Mouse (Mus musculus): ENCODE results near the gene Otop2. TPM values are rescaled to one million over a fixed set of nuclear protein-coding genes. Genes with fewer than 3 reads are reported as not detected.
A peak's percentile ranks its signal among the peaks of the same experiment; 100 is the strongest.

Gene Otop2
- total RNA-seq (2014; rRNA removed; ENCODE audit: low replicate concordance): 0.12 TPM in 1 of 2 replicates, not detected in the other
- polyA plus RNA-seq (2015; fragmentation: Nextera tagmentation; extraction: Ambion mirVana): not detected in 2 replicates

DNA sequence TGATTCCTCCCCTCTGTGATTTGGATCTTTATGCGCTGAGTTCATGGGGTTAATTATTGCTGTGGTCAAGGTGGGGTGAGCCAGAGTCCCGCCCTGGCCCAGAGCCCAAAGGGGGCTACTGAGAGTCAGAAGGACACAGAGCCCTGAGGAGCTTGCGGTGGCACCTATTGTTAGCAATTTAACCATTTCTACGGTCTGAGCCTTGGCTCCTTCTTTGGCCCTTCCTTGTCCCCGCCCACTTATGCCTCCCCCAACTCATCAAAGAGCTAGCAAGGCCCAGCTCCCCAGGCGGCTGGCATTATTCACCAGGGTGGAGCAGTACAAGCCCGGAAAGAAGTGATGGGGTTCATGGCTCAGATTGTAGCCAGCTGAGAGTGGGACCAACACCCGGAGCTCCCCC, at the start of gene Otop2:
Otop2 (plus strand) TSS at position 301 of the 400 bp plus-strand sequence.
- TF ChIP-seq CTCF (IDR thresholded peaks at IDR 0.05; ENCODE audit: low read depth) (no peak), EP300 (IDR thresholded peaks at IDR 0.05; ENCODE audit: low read depth) (no peak)
- WGBS: 51% methylated on average over 8 of the region's 8 CpGs
- no peak for DNase-seq (ENCODE audit: low spot score)
- Histone ChIP-seq H3K9ac (replicated peaks; ENCODE audit: low read depth, low read length) (no peak within 1 kb of the TSS), H3K27me3 (ENCODE audit: control insufficient read depth, insufficient read depth, low read length) (no peaks in the 10 kb centered on the region), H3K4me2 (ENCODE audit: low read depth, low read length) (no peak within 1 kb of the TSS), H3K4me1 (ENCODE audit: control insufficient read depth, insufficient read depth) (0 out of 2 replicates have a peak, but pooled peaks cover 6% of the 10 kb centered on the region), H3K27ac (ENCODE audit: low read depth) (no peak within 1 kb of the TSS), H3K9me3 (replicated peaks; ENCODE audit: control insufficient read depth, low read length) (no peaks in the 10 kb centered on the region), H3K4me3 (ENCODE audit: low read depth, low read length) (no peak within 1 kb of the TSS), H3K36me3 (replicated peaks; ENCODE audit: control insufficient read depth, insufficient read depth, low read length) (no peaks in the 10 kb centered on the region)
- no peak for ATAC-seq (ENCODE audit: insufficient read depth, low read depth)

DNA sequence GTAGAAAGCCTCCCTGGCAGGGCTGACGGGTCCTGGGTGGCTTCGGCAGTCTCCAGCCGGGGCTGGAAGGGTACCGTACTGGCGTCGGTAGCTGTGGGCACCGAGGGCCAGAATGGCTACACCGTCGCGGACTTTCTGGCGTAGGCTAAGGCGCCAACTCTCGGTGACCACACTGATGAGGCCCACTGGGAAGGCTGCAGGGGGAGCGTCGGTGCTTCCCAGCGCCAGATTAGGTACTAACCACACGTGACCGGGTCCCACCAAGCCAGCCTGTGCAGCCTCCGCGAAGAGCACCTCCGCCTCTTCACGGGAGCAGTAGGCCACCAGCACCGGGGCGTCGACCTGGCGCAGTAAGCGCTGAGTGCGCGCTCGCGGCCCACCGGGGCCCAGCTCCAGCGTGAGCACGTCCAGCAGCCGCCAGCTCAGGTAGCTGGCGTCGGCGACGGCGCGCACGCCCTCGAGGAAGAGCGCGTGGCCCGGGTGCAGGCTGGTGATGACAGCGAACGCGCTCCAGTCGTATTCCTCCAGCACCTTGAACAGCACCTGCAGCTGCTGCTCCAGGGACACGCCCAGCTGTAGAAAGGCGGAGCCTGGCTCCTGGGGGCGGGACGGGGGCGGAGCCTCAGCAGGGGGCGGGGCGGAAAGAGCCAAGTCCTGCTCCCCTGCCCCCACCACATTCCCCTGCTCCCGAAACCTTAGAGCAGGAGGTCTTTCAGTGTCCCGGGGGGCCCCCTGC, 49.0 kb upstream of the Otop2 start:
- no peaks in the 10 kb centered on the region for H3K9me3 ChIP-seq (replicated peaks; ENCODE audit: control insufficient read depth, low read length)
- TF ChIP-seq CTCF (IDR thresholded peaks at IDR 0.05; ENCODE audit: low read depth) (no peak), EP300 (IDR thresholded peaks at IDR 0.05; ENCODE audit: low read depth) (no peak)
- ATAC-seq (ENCODE audit: insufficient read depth, low read depth) (no peak), DNase-seq (ENCODE audit: low spot score) (no peak)
- H3K27ac ChIP-seq (ENCODE audit: low read depth): no peak overlapping the region
- no peaks in the 10 kb centered on the region for H3K4me1 ChIP-seq (ENCODE audit: control insufficient read depth, insufficient read depth)
- peak overlapping the region; percentile 7; the same call in 1 of the 2 replicates for H3K4me3 ChIP-seq (ENCODE audit: low read depth, low read length)
- peak overlapping the region; percentile 7; the same call in 1 of the 2 replicates for H3K4me2 ChIP-seq (ENCODE audit: low read depth, low read length)
- no peak overlapping the region for H3K9ac ChIP-seq (replicated peaks; ENCODE audit: low read depth, low read length)
- no peaks in the 10 kb centered on the region for H3K36me3 ChIP-seq (replicated peaks; ENCODE audit: control insufficient read depth, insufficient read depth, low read length)
- WGBS: 17% methylated on average over 57 of the region's 59 CpGs
- H3K27me3 ChIP-seq (ENCODE audit: control insufficient read depth, insufficient read depth, low read length): peaks cover 96% of the 10 kb centered on the region

DNA sequence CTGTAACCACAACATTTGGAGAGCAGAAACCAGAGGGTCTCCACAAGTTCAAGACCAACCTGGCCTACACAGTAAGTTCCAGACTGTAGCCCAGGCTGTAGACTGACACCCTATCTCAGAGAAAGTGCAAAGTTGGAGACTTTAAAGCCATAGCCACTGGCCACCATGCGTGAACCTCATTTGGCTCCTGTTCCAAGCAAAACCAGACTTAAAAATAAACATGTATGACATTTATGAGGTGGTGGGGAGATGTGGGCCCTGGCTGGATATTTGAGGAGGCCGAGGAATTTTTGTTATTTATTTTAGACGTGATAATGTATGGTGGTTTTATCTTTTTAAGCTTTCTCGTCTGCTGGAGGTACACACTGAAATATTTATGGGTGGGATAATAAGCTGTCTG, 47.8 kb upstream of the Otop2 start:
- 59% methylated on average over 4 of the region's 4 CpGs for WGBS
- Histone ChIP-seq H3K9ac (replicated peaks; ENCODE audit: low read depth, low read length) (no peak overlapping the region), H3K27ac (ENCODE audit: low read depth) (no peak overlapping the region), H3K4me2 (ENCODE audit: low read depth, low read length) (no peak overlapping the region), H3K4me3 (ENCODE audit: low read depth, low read length) (no peak overlapping the region), H3K9me3 (replicated peaks; ENCODE audit: control insufficient read depth, low read length) (no peaks in the 10 kb centered on the region), H3K4me1 (ENCODE audit: control insufficient read depth, insufficient read depth) (no peaks in the 10 kb centered on the region), H3K27me3 (ENCODE audit: control insufficient read depth, insufficient read depth, low read length) (peaks cover 98% of the 10 kb centered on the region), H3K36me3 (replicated peaks; ENCODE audit: control insufficient read depth, insufficient read depth, low read length) (no peaks in the 10 kb centered on the region)
- no peak for TF ChIP-seq EP300 (IDR thresholded peaks at IDR 0.05; ENCODE audit: low read depth)
- no peak for TF ChIP-seq CTCF (IDR thresholded peaks at IDR 0.05; ENCODE audit: low read depth)
- DNase-seq (ENCODE audit: low spot score) (no peak), ATAC-seq (ENCODE audit: insufficient read depth, low read depth) (no peak)

DNA sequence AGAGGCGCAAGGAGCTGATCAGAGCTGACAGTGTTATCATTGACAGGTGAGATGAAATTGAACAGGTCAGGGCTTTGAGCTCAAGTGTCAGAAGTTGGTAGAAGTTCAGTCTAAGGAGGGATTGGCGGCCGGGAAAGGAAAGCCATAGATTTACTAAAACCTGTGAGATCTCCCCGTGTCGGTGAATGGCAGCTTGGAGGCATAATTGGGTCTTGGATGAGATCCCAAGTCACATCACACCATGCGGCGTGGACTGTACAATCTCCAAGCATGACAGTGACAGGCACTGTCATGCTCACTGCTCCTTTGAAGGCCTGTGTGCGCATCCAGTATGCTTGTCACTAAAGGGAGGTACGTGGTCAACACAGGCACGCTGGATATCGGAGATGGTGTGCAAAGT, 44.0 kb upstream of the Otop2 start:
- H3K36me3 ChIP-seq (replicated peaks; ENCODE audit: control insufficient read depth, insufficient read depth, low read length): no peaks in the 10 kb centered on the region

DNA sequence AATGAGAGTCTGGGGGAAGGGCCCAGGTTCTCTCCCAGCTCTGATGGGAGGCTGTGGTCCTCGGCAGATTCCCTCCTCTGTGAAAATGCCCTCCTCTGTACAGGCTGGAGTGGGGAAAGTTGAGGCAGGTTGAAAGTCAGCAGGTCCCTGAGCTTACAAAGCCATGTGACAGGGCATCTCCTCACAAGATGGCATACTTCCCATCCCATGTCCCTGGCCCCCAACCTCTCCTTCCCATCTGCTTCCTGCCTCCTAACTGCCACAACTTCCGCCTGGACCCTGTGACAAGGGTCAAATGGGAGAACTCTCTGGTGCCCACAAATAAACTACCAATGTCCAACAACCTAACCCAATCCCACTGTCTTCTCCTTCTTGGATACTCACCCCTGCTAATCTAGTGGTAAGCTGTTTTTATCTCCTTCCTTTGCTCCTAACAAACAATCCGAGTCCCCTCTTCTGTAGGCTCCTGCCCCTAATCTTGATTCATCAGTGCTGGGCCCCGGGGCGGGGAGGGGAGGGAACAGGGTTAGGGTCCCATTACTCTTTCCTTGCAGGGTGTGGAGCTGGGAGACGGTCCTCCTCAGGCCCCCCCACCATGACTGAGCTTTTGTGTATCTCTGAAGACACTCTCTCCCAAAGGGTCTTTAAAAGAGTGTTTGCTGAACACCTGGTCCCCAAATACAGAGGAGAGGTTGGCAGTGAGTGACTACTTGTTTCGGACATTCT, 42.7 kb upstream of the Otop2 start:
- ATAC-seq (ENCODE audit: insufficient read depth, low read depth) (no peak), DNase-seq (ENCODE audit: low spot score) (no peak)
- H3K27ac ChIP-seq (ENCODE audit: low read depth): no peak overlapping the region
- no peak overlapping the region for H3K4me3 ChIP-seq (ENCODE audit: low read depth, low read length)
- 69% methylated on average over 7 of the region's 7 CpGs for WGBS
- no peak overlapping the region for H3K4me2 ChIP-seq (ENCODE audit: low read depth, low read length)
- H3K9ac ChIP-seq (replicated peaks; ENCODE audit: low read depth, low read length): no peak overlapping the region
- no peak for TF ChIP-seq EP300 (IDR thresholded peaks at IDR 0.05; ENCODE audit: low read depth)
- TF ChIP-seq CTCF (IDR thresholded peaks at IDR 0.05; ENCODE audit: low read depth): no peak
- H3K36me3 ChIP-seq (replicated peaks; ENCODE audit: control insufficient read depth, insufficient read depth, low read length): peaks cover 6% of the 10 kb centered on the region; the same call in 1 of the 2 replicates
- H3K4me1 ChIP-seq (ENCODE audit: control insufficient read depth, insufficient read depth): peaks cover 13% of the 10 kb centered on the region; the same call in 1 of the 2 replicates
- peaks cover 94% of the 10 kb centered on the region for H3K27me3 ChIP-seq (ENCODE audit: control insufficient read depth, insufficient read depth, low read length)
- no peaks in the 10 kb centered on the region for H3K9me3 ChIP-seq (replicated peaks; ENCODE audit: control insufficient read depth, low read length)

More for the DNA sequence above, 44.0 kb upstream of the Otop2 start:
- Histone ChIP-seq H3K4me2 (ENCODE audit: low read depth, low read length) (no peak overlapping the region), H3K4me1 (ENCODE audit: control insufficient read depth, insufficient read depth) (peaks cover 13% of the 10 kb centered on the region; the same call in 1 of the 2 replicates), H3K4me3 (ENCODE audit: low read depth, low read length) (no peak overlapping the region), H3K9me3 (replicated peaks; ENCODE audit: control insufficient read depth, low read length) (no peaks in the 10 kb centered on the region), H3K27ac (ENCODE audit: low read depth) (no peak overlapping the region), H3K27me3 (ENCODE audit: control insufficient read depth, insufficient read depth, low read length) (peaks cover 100% of the 10 kb centered on the region), H3K9ac (replicated peaks; ENCODE audit: low read depth, low read length) (no peak overlapping the region)
- ATAC-seq (ENCODE audit: insufficient read depth, low read depth): no peak
- 61% methylated on average over 11 of the region's 11 CpGs for WGBS
- no peak for DNase-seq (ENCODE audit: low spot score)
- no peak for TF ChIP-seq EP300 (IDR thresholded peaks at IDR 0.05; ENCODE audit: low read depth)
- TF ChIP-seq CTCF (IDR thresholded peaks at IDR 0.05; ENCODE audit: low read depth): no peak

Data from heart, postnatal 0 days (tissue).